Mouse (Mus musculus): ENCODE measurements around the gene B3galt1. TPM values are rescaled to one million over a fixed set of nuclear protein-coding genes. Genes with fewer than 3 reads are reported as not detected.

B3galt1 gene
- polyA plus RNA-seq, 2 experiments from 2014 or later: 0.09 to 0.15 TPM

GRCm38 (mm10) chr2:67948408-67948807 lies 382.7 kb downstream of the B3galt1 start:
- no peak for ATAC-seq

- no peak for ATAC-seq
Observed at GRCm38 (mm10) chr2:67956182-67956581, 390.5 kb downstream of the B3galt1 start.

- ATAC-seq: no peak
Observed at GRCm38 (mm10) chr2:67957561-67957960, 391.9 kb downstream of the B3galt1 start.

- ATAC-seq: no peak
Observed at GRCm38 (mm10) chr2:67960711-67961110, 395.0 kb downstream of the B3galt1 start.

GRCm38 (mm10) chr2:67968812-67969211 lies 403.1 kb downstream of the B3galt1 start:
- no peak for ATAC-seq

GRCm38 (mm10) chr2:67971091-67971490 lies 405.4 kb downstream of the B3galt1 start:
- no peak for ATAC-seq

- no peak for ATAC-seq
Observed at GRCm38 (mm10) chr2:67971576-67971975, 405.9 kb downstream of the B3galt1 start.

GRCm38 (mm10) chr2:67975764-67976163 lies 410.1 kb downstream of the B3galt1 start:
- no peak for ATAC-seq

- no peak for ATAC-seq
Observed at GRCm38 (mm10) chr2:67976488-67976887, 410.8 kb downstream of the B3galt1 start.

GRCm38 (mm10) chr2:67977620-67978262 lies 412.1 kb downstream of the B3galt1 start:
- ATAC-seq: no peak

GRCm38 (mm10) chr2:67983563-67983962 lies 417.9 kb downstream of the B3galt1 start:
- no peak for ATAC-seq

GRCm38 (mm10) chr2:67985133-67985532 lies 419.5 kb downstream of the B3galt1 start:
- no peak for ATAC-seq

- no peak for ATAC-seq
Observed at GRCm38 (mm10) chr2:67993421-67993820, 427.8 kb downstream of the B3galt1 start.

- ATAC-seq: no peak
Observed at GRCm38 (mm10) chr2:68003091-68003490, 437.4 kb downstream of the B3galt1 start.

GRCm38 (mm10) chr2:68005210-68005609 lies 439.5 kb downstream of the B3galt1 start:
- ATAC-seq: no peak

GRCm38 (mm10) chr2:68005711-68006110 lies 440.0 kb downstream of the B3galt1 start:
- ATAC-seq: no peak

- ATAC-seq: no peak
Observed at GRCm38 (mm10) chr2:68011336-68011735, 445.7 kb downstream of the B3galt1 start.

GRCm38 (mm10) chr2:68020251-68020680 lies 454.6 kb downstream of the B3galt1 start:
- no peak for ATAC-seq

GRCm38 (mm10) chr2:68021541-68022152 lies 456.0 kb downstream of the B3galt1 start:
- ATAC-seq: no peak

GRCm38 (mm10) chr2:68028811-68029210 lies 463.1 kb downstream of the B3galt1 start:
- no peak for ATAC-seq

GRCm38 (mm10) chr2:68034711-68035110 lies 469.0 kb downstream of the B3galt1 start:
- ATAC-seq: no peak

- ATAC-seq: no peak
Observed at GRCm38 (mm10) chr2:68040752-68041151, 475.1 kb downstream of the B3galt1 start.

- ATAC-seq: no peak
Observed at GRCm38 (mm10) chr2:68052481-68052880, 486.8 kb downstream of the B3galt1 start.

GRCm38 (mm10) chr2:68053243-68053642 lies 487.6 kb downstream of the B3galt1 start:
- no peak for ATAC-seq
